Mouse (Mus musculus): ENCODE measurements around the gene Tas2r117. TPM values are rescaled to one million over a fixed set of nuclear protein-coding genes. Genes with fewer than 3 reads are reported as not detected.

Gene Tas2r117
- not detected in 2 replicates for polyA plus RNA-seq (2012; rRNA removed)

GRCm38 (mm10) chr6:132802518-132802917 is at the start of gene Tas2r117:
Tas2r117 (plus strand) TSS chr6:132802818.
- Histone ChIP-seq H3K4me3 (replicated peaks; ENCODE audit: insufficient read depth, low read depth, low read length) (no peak within 1 kb of the TSS), H3K4me1 (ENCODE audit: control insufficient read depth, insufficient read depth, low read length) (no peaks in the 10 kb centered on the region), H3K27me3 (ENCODE audit: control insufficient read depth, insufficient read depth, low read length) (no peaks in the 10 kb centered on the region), H3K27ac (ENCODE audit: insufficient read depth, low read length) (no peak within 1 kb of the TSS)
- DNase-seq: no peak
- 73% methylated on average over 1 of the region's 1 CpGs for WGBS
- no peak for TF ChIP-seq CTCF (IDR thresholded peaks at IDR 0.05; ENCODE audit: borderline replicate concordance, insufficient read depth, low read depth, low read length)
- no peak for TF ChIP-seq POLR2A (IDR thresholded peaks at IDR 0.05; ENCODE audit: borderline replicate concordance, insufficient read depth, low read length)

GRCm38 (mm10) chr6:132754430-132754829 is 48.2 kb upstream of the Tas2r117 start, which contains the start of gene Tas2r124:
Tas2r124 (plus strand) TSS chr6:132754730.
- TF ChIP-seq CTCF (IDR thresholded peaks at IDR 0.05; ENCODE audit: borderline replicate concordance, insufficient read depth, low read depth, low read length): no peak
- TF ChIP-seq POLR2A (IDR thresholded peaks at IDR 0.05; ENCODE audit: borderline replicate concordance, insufficient read depth, low read length): no peak
- Histone ChIP-seq H3K27me3 (ENCODE audit: control insufficient read depth, insufficient read depth, low read length) (no peaks in the 10 kb centered on the region), H3K27ac (ENCODE audit: insufficient read depth, low read length) (no peak within 1 kb of the TSS), H3K4me3 (replicated peaks; ENCODE audit: insufficient read depth, low read depth, low read length) (no peak within 1 kb of the TSS), H3K4me1 (ENCODE audit: control insufficient read depth, insufficient read depth, low read length) (no peaks in the 10 kb centered on the region)
- DNase-seq: no peak
- 68% methylated on average over 1 of the region's 1 CpGs for WGBS

GRCm38 (mm10) chr6:132761831-132762230 is 40.8 kb upstream of the Tas2r117 start, which contains the start of gene Tas2r102:
Tas2r102 (plus strand) TSS chr6:132762131.
- Histone ChIP-seq H3K4me1 (ENCODE audit: control insufficient read depth, insufficient read depth, low read length) (no peaks in the 10 kb centered on the region), H3K27ac (ENCODE audit: insufficient read depth, low read length) (no peak within 1 kb of the TSS), H3K4me3 (replicated peaks; ENCODE audit: insufficient read depth, low read depth, low read length) (no peak within 1 kb of the TSS), H3K27me3 (ENCODE audit: control insufficient read depth, insufficient read depth, low read length) (no peaks in the 10 kb centered on the region)
- no peak for TF ChIP-seq CTCF (IDR thresholded peaks at IDR 0.05; ENCODE audit: borderline replicate concordance, insufficient read depth, low read depth, low read length)
- no peak for TF ChIP-seq POLR2A (IDR thresholded peaks at IDR 0.05; ENCODE audit: borderline replicate concordance, insufficient read depth, low read length)
- 96% methylated on average over 2 of the region's 2 CpGs for WGBS
- no peak for DNase-seq

- no peaks in the 10 kb centered on the region for H3K4me1 ChIP-seq (ENCODE audit: control insufficient read depth, insufficient read depth, low read length)
- no peaks in the 10 kb centered on the region for H3K27me3 ChIP-seq (ENCODE audit: control insufficient read depth, insufficient read depth, low read length)
- no peak within 1 kb of the TSS for H3K27ac ChIP-seq (ENCODE audit: insufficient read depth, low read length)
- TF ChIP-seq POLR2A (IDR thresholded peaks at IDR 0.05; ENCODE audit: borderline replicate concordance, insufficient read depth, low read length) (no peak), CTCF (IDR thresholded peaks at IDR 0.05; ENCODE audit: borderline replicate concordance, insufficient read depth, low read depth, low read length) (no peak)
- no peak within 1 kb of the TSS for H3K4me3 ChIP-seq (replicated peaks; ENCODE audit: insufficient read depth, low read depth, low read length)
- no peak for DNase-seq
Observed at GRCm38 (mm10) chr6:132778062-132778461, 24.6 kb upstream of the Tas2r117 start, which contains the start of gene Tas2r136. Tas2r136 (minus strand) TSS chr6:132778162.

GRCm38 (mm10) chr6:132795393-132795792 is 7.2 kb upstream of the Tas2r117 start:
- Histone ChIP-seq H3K27me3 (ENCODE audit: control insufficient read depth, insufficient read depth, low read length) (no peaks in the 10 kb centered on the region), H3K27ac (ENCODE audit: insufficient read depth, low read length) (no peak overlapping the region), H3K4me3 (replicated peaks; ENCODE audit: insufficient read depth, low read depth, low read length) (no peak overlapping the region), H3K4me1 (ENCODE audit: control insufficient read depth, insufficient read depth, low read length) (no peaks in the 10 kb centered on the region)
- no peak for DNase-seq
- WGBS: 12% methylated on average over 1 of the region's 1 CpGs
- no peak for TF ChIP-seq POLR2A (IDR thresholded peaks at IDR 0.05; ENCODE audit: borderline replicate concordance, insufficient read depth, low read length)
- no peak for TF ChIP-seq CTCF (IDR thresholded peaks at IDR 0.05; ENCODE audit: borderline replicate concordance, insufficient read depth, low read depth, low read length)

- TF ChIP-seq POLR2A (IDR thresholded peaks at IDR 0.05; ENCODE audit: borderline replicate concordance, insufficient read depth, low read length) (no peak), CTCF (IDR thresholded peaks at IDR 0.05; ENCODE audit: borderline replicate concordance, insufficient read depth, low read depth, low read length) (no peak)
- Histone ChIP-seq H3K4me3 (replicated peaks; ENCODE audit: insufficient read depth, low read depth, low read length) (no peak within 1 kb of the TSS), H3K4me1 (ENCODE audit: control insufficient read depth, insufficient read depth, low read length) (no peaks in the 10 kb centered on the region), H3K27me3 (ENCODE audit: control insufficient read depth, insufficient read depth, low read length) (no peaks in the 10 kb centered on the region), H3K27ac (ENCODE audit: insufficient read depth, low read length) (no peak within 1 kb of the TSS)
- WGBS: 84% methylated on average over 1 of the region's 1 CpGs
- DNase-seq: no peak
Observed at GRCm38 (mm10) chr6:132846842-132847241, 44.2 kb downstream of the Tas2r117 start, which contains the start of gene Tas2r123. Tas2r123 (plus strand) TSS chr6:132847142.

Other genes with a start within 250 kb of the Tas2r117 start
- gene Prh1, start 233.0 kb upstream of the Tas2r117 start, polyA plus RNA-seq (2012; rRNA removed): not detected in 2 replicates
- gene Prp2, start 206.9 kb upstream of the Tas2r117 start, polyA plus RNA-seq (2012; rRNA removed): not detected in 2 replicates
- gene A630073D07Rik, start 151.3 kb upstream of the Tas2r117 start, polyA plus RNA-seq (2012; rRNA removed): not detected in 2 replicates
- gene Tas2r120, start 145.9 kb upstream of the Tas2r117 start, polyA plus RNA-seq (2012; rRNA removed): not detected in 2 replicates
- gene Tas2r121, start 101.8 kb upstream of the Tas2r117 start, polyA plus RNA-seq (2012; rRNA removed): not detected in 2 replicates
- not detected in 2 replicates for gene Tas2r122, start 90.9 kb upstream of the Tas2r117 start, polyA plus RNA-seq (2012; rRNA removed)
- gene Tas2r115, start 64.8 kb upstream of the Tas2r117 start, polyA plus RNA-seq (2012; rRNA removed): not detected in 2 replicates
- gene Tas2r124, start 48.1 kb upstream of the Tas2r117 start, polyA plus RNA-seq (2012; rRNA removed): not detected in 2 replicates
- gene Tas2r102, start 40.7 kb upstream of the Tas2r117 start, polyA plus RNA-seq (2012; rRNA removed): not detected in 2 replicates
- gene Tas2r136, start 24.7 kb upstream of the Tas2r117 start, polyA plus RNA-seq (2012; rRNA removed): not detected in 2 replicates
- not detected in 2 replicates for gene Tas2r123, start 44.3 kb downstream of the Tas2r117 start, polyA plus RNA-seq (2012; rRNA removed)
- gene Tas2r116, start 52.6 kb downstream of the Tas2r117 start, polyA plus RNA-seq (2012; rRNA removed): not detected in 2 replicates
- not detected in 2 replicates for gene Tas2r110, start 65.2 kb downstream of the Tas2r117 start, polyA plus RNA-seq (2012; rRNA removed)
- not detected in 2 replicates for gene Tas2r113, start 90.2 kb downstream of the Tas2r117 start, polyA plus RNA-seq (2012; rRNA removed)
- not detected in 2 replicates for gene Tas2r125, start 106.8 kb downstream of the Tas2r117 start, polyA plus RNA-seq (2012; rRNA removed)
- gene Tas2r129, start 148.3 kb downstream of the Tas2r117 start, polyA plus RNA-seq (2012; rRNA removed): not detected in 2 replicates
- not detected in 2 replicates for gene Tas2r131, start 155.1 kb downstream of the Tas2r117 start, polyA plus RNA-seq (2012; rRNA removed)
- gene Tas2r109, start 178.1 kb downstream of the Tas2r117 start, polyA plus RNA-seq (2012; rRNA removed): not detected in 2 replicates
- gene Tas2r103, start 234.3 kb downstream of the Tas2r117 start, polyA plus RNA-seq (2012; rRNA removed): not detected in 2 replicates

Data from cerebellum, adult 2 months (tissue).